In genomic region chr1:86199026-86199425, GRCm38 (mm10) we compare ENCODE assay signal across 22 mouse cellular contexts. TPM values are rescaled to one million over a fixed set of nuclear protein-coding genes. Genes with fewer than 3 reads are reported as not detected.
A peak's percentile ranks its signal among the peaks of the same experiment; 100 is the strongest.
DNase-seq lines count a peak whose midpoint lies in the region; ATAC-seq and TF ChIP-seq lines count a peak whose summit lies in the region.
"Had no signal": no experiment of that assay in that cellular context is flagged by ENCODE, and none has a peak within 500 bp of the region (broad histone marks: within the 10 kb centered on the region; RNA-seq: fewer than 3 reads in every experiment).

No protein-coding gene starts in this region.

- H3K4me1 ChIP-seq in embryonic facial prominence, embryonic 14.5 days (ENCODE audit: control insufficient read depth, insufficient read depth, low read length) = no peaks in the 10 kb centered on the region
- no peaks in the 10 kb centered on the region for H3K4me1 ChIP-seq in embryonic facial prominence, embryonic 10.5 days
- no peaks in the 10 kb centered on the region for H3K4me1 ChIP-seq in midbrain, embryonic 11.5 days (ENCODE audit: control insufficient read depth, insufficient read depth, low read length)
- H3K4me1 ChIP-seq in midbrain, postnatal 0 days (ENCODE audit: insufficient read depth, low read length) = no peaks in the 10 kb centered on the region

- TF ChIP-seq CTCF in midbrain, postnatal 0 days (IDR thresholded peaks at IDR 0.05) = no peak

- peak; percentile 60 for ATAC-seq in embryonic facial prominence, embryonic 14.5 days (ENCODE audit: low read depth)
- no peak for ATAC-seq in midbrain, embryonic 11.5 days (ENCODE audit: low FRiP score)
- no peak for ATAC-seq in midbrain, postnatal 0 days (ENCODE audit: low FRiP score)
- ATAC-seq: activated CD4-positive, CD25-positive, alpha-beta regulatory T cell, adult 4 months; CD4-positive, CD25-positive, alpha-beta regulatory T cell, adult 4 months; Patski had no signal

- WGBS in embryonic facial prominence, embryonic 14.5 days = 77% methylated on average over 5 of the region's 5 CpGs
- 87% methylated on average over 5 of the region's 5 CpGs for WGBS in embryonic facial prominence, embryonic 10.5 days
- 88% methylated on average over 5 of the region's 5 CpGs for WGBS in midbrain, embryonic 11.5 days
- WGBS in midbrain, postnatal 0 days = 84% methylated on average over 5 of the region's 5 CpGs

- no peak overlapping the region for H3K27ac ChIP-seq in embryonic facial prominence, embryonic 14.5 days (replicated peaks; ENCODE audit: low read depth, low read length)
- no peak overlapping the region for H3K27ac ChIP-seq in embryonic facial prominence, embryonic 10.5 days (replicated peaks)
- no peak overlapping the region for H3K27ac ChIP-seq in midbrain, embryonic 11.5 days (ENCODE audit: low read depth, low read length)
- no peak overlapping the region for H3K27ac ChIP-seq in midbrain, postnatal 0 days (ENCODE audit: low read depth, low read length)

- H3K4me2 ChIP-seq in embryonic facial prominence, embryonic 14.5 days (ENCODE audit: low read depth, low read length) = no peak overlapping the region
- no peak overlapping the region for H3K4me2 ChIP-seq in midbrain, embryonic 11.5 days
- no peak overlapping the region for H3K4me2 ChIP-seq in midbrain, postnatal 0 days (ENCODE audit: low read depth, low read length, poor library complexity, severe bottlenecking)

- no peak for DNase-seq in embryonic facial prominence, embryonic 14.5 days (ENCODE audit: low spot score)
- DNase-seq in embryonic facial prominence, embryonic 10.5 days (ENCODE audit: low spot score) = no peak
- DNase-seq in left cerebral cortex, postnatal 4 days = peak; percentile 9
- no peak for DNase-seq in left cerebral cortex, adult 9 months (ENCODE audit: low spot score in 2 of 2)
- peak; percentile 14 for DNase-seq in midbrain, embryonic 11.5 days (ENCODE audit: low spot score, missing footprints)
- no peak for DNase-seq in midbrain, postnatal 0 days (ENCODE audit: low spot score)
- DNase-seq in thymus, postnatal 14 days = peak; percentile 7
- DNase-seq in thymus, postnatal 0 days (ENCODE audit: low spot score) = no peak
- DNase-seq: adrenal gland, adult 2 months; adrenal gland, adult 8-10 months; adrenal gland, postnatal 10 days; adrenal gland, postnatal 14 days; adrenal gland, postnatal 25 days; adrenal gland, postnatal 36 days; B cell, adult 2 months; cerebellum, adult 11 months; cerebellum, adult 11-12 months had no signal

- H3K4me3 ChIP-seq in embryonic facial prominence, embryonic 14.5 days (ENCODE audit: low read depth, low read length) = no peak overlapping the region
- no peak overlapping the region for H3K4me3 ChIP-seq in embryonic facial prominence, embryonic 10.5 days
- no peak overlapping the region for H3K4me3 ChIP-seq in midbrain, embryonic 11.5 days (ENCODE audit: low read depth, low read length)
- H3K4me3 ChIP-seq in midbrain, postnatal 0 days (ENCODE audit: low read depth, low read length) = no peak overlapping the region

- no peaks in the 10 kb centered on the region for H3K27me3 ChIP-seq in embryonic facial prominence, embryonic 14.5 days (replicated peaks; ENCODE audit: control insufficient read depth, insufficient read depth, low read length)
- H3K27me3 ChIP-seq in embryonic facial prominence, embryonic 10.5 days (replicated peaks; ENCODE audit: low read depth, poor library complexity, severe bottlenecking) = no peaks in the 10 kb centered on the region
- H3K27me3 ChIP-seq in midbrain, embryonic 11.5 days (ENCODE audit: control insufficient read depth, insufficient read depth, low read length) = no peaks in the 10 kb centered on the region
- H3K27me3 ChIP-seq in midbrain, postnatal 0 days (ENCODE audit: insufficient read depth, low read length) = no peaks in the 10 kb centered on the region
- H3K27me3 ChIP-seq: CH12.LX, Patski had no signal

- no peaks in the 10 kb centered on the region for H3K9me3 ChIP-seq in embryonic facial prominence, embryonic 14.5 days (ENCODE audit: control insufficient read depth, low read length)
- no peaks in the 10 kb centered on the region for H3K9me3 ChIP-seq in embryonic facial prominence, embryonic 10.5 days
- no peaks in the 10 kb centered on the region for H3K9me3 ChIP-seq in midbrain, embryonic 11.5 days (ENCODE audit: control insufficient read depth, low read length)
- no peaks in the 10 kb centered on the region for H3K9me3 ChIP-seq in midbrain, postnatal 0 days (ENCODE audit: low read length)
- H3K9me3 ChIP-seq: G1E had no signal

- intact Hi-C loops in left cerebral cortex, postnatal 4 days (cut with DNase I) = no loop called here

- H3K9ac ChIP-seq in embryonic facial prominence, embryonic 14.5 days (ENCODE audit: low read depth, low read length) = no peak overlapping the region
- H3K9ac ChIP-seq in midbrain, embryonic 11.5 days (ENCODE audit: low read length) = no peak overlapping the region
- no peak overlapping the region for H3K9ac ChIP-seq in midbrain, postnatal 0 days (replicated peaks; ENCODE audit: low read length, poor library complexity, severe bottlenecking)

- H3K36me3 ChIP-seq in embryonic facial prominence, embryonic 14.5 days (ENCODE audit: control insufficient read depth, insufficient read depth, low read length) = peaks cover 77% of the 10 kb centered on the region
- H3K36me3 ChIP-seq in embryonic facial prominence, embryonic 10.5 days (replicated peaks) = peaks cover 88% of the 10 kb centered on the region
- H3K36me3 ChIP-seq in midbrain, embryonic 11.5 days (ENCODE audit: control insufficient read depth, insufficient read depth, low read length) = peaks cover 5% of the 10 kb centered on the region; the same call in 1 of the 2 replicates
- peaks cover 76% of the 10 kb centered on the region for H3K36me3 ChIP-seq in midbrain, postnatal 0 days (ENCODE audit: insufficient read depth, low read length)

RNA-seq across cellular contexts. Expression of gene Armc9, which starts 44.4 kb away (rescaled TPM):
- polyA plus RNA-seq in embryonic facial prominence, embryonic 14.5 days (2014; fragmentation: Nextera tagmentation; extraction: Ambion mirVana) = 17.4 and 21.4 TPM in 2 replicates
- polyA plus RNA-seq in embryonic facial prominence, embryonic 10.5 days (2016; fragmentation: Nextera tagmentation; extraction: Ambion mirVana) = 35.8 and 37.6 TPM in 2 replicates
- total RNA-seq in left cerebral cortex, postnatal 4 days (2021) = 10 to 100 TPM; 32.7 to 36.7 TPM
- 32.3 and 33.8 TPM in 2 replicates for polyA plus RNA-seq in midbrain, embryonic 11.5 days (2014; fragmentation: Nextera tagmentation; extraction: Ambion mirVana)
- total RNA-seq in midbrain, postnatal 0 days (2014; rRNA removed) = 31.0 and 33.2 TPM in 2 replicates
- 36.3 and 42.6 TPM in 2 replicates for polyA plus RNA-seq in midbrain, postnatal 0 days (2015; fragmentation: Nextera tagmentation; extraction: Ambion mirVana)
- polyA plus RNA-seq in thymus, postnatal 0 days (2015; fragmentation: Nextera tagmentation; extraction: Ambion mirVana) = 9.7 and 10.3 TPM in 2 replicates

Comparison
In these comparisons a context has a peak if more than half of its experiments do, and no peak if none do; other contexts are left out.
1. DNase-seq: peak in left cerebral cortex, postnatal 4 days (single experiment), midbrain, embryonic 11.5 days (single experiment) and thymus, postnatal 14 days (single experiment); none in embryonic facial prominence, embryonic 14.5 days (single experiment), embryonic facial prominence, embryonic 10.5 days (single experiment), left cerebral cortex, adult 9 months (0 of 2), midbrain, postnatal 0 days (single experiment) and thymus, postnatal 0 days (single experiment).